Mouse (Mus musculus): ENCODE data around the gene Akap6.

- TF ChIP-seq CTCF (IDR thresholded peaks at IDR 0.05 in 2 of 3, conservative IDR thresholded peaks at IDR 0.05 in 1 of 3; ENCODE audit: control insufficient read depth in 1 of 3, insufficient read depth in 1 of 3, low read depth in 2 of 3, low read length in 3 of 3, poor library complexity in 1 of 3, severe bottlenecking in 1 of 3) (no peak), POLR2A (IDR thresholded peaks at IDR 0.05; ENCODE audit: control insufficient read depth in 1 of 2, insufficient read depth in 1 of 2, low read depth in 1 of 2, low read length in 2 of 2, poor library complexity in 1 of 2) (no peak), RAD21 (IDR thresholded peaks at IDR 0.05; ENCODE audit: low read depth, low read length) (no peak), NELFE (IDR thresholded peaks at IDR 0.05; ENCODE audit: low read depth, low read length) (no peak), E2F4 (IDR thresholded peaks at IDR 0.05; ENCODE audit: borderline replicate concordance, low read depth, low read length) (no peak), EP300 (IDR thresholded peaks at IDR 0.05; ENCODE audit: low read depth in 1 of 2, low read length in 2 of 2) (no peak), HCFC1 (IDR thresholded peaks at IDR 0.05; ENCODE audit: low read depth, low read length) (no peak), CHD1 (IDR thresholded peaks at IDR 0.05; ENCODE audit: low read depth, low read length) (no peak), ZC3H11A (IDR thresholded peaks at IDR 0.05; ENCODE audit: low read depth, low read length) (no peak), SMC3 (IDR thresholded peaks at IDR 0.05; ENCODE audit: low read depth, low read length) (no peak), TCF12 (IDR thresholded peaks at IDR 0.05; ENCODE audit: low read depth, low read length) (no peak), JUND (IDR thresholded peaks at IDR 0.05; ENCODE audit: low read depth, low read length) (no peak), POLR2AphosphoS2 (IDR thresholded peaks at IDR 0.05; ENCODE audit: low read length) (no peak), USF1 (IDR thresholded peaks at IDR 0.05; ENCODE audit: low read depth, low read length) (no peak)
Measured at GRCm38 (mm10) chr12:53029910-53030309, 330.7 kb downstream of the Akap6 start.
